ENCODE assay signal across 8 mouse cellular contexts in the genomic region with DNA sequence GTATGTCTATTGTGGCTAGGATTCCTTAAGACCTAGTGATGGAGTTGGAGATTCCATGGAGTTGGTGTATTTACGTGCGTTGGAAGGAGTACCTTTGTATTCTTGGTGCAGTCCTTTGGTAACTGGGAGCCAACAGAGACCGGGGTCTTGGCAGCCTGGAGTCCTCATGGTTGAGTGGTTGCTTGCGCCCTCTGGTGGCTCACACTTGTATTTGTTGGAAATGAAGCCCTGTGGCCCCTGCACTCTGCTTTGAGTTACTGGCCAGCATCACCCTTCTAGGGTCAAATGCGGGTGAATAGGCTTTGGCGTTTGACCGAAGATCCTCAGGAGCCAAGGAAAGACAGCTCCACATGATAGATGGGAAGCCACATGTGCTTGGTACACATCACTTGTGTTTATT.
DNase-seq lines count a peak whose midpoint lies in the region; ATAC-seq and TF ChIP-seq lines count a peak whose summit lies in the region.

No protein-coding gene starts in this region.

- no peak for ATAC-seq in erythroblast, adult 5-6 weeks (replicated peaks; ENCODE audit: low FRiP score, poor library complexity, severe bottlenecking)

- WGBS in lung, adult 2 months, result 19% methylated on average over 7 of the region's 7 CpGs

- TF ChIP-seq POLR2A in lung, adult 2 months (IDR thresholded peaks at IDR 0.05; ENCODE audit: borderline replicate concordance, extremely low read depth, low read depth, low read length), result no peak

- H3K4me1 ChIP-seq in lung, adult 2 months (ENCODE audit: control insufficient read depth, insufficient read depth, low read length), result no peaks in the 10 kb centered on the region

- peak; percentile 74 for TF ChIP-seq CTCF in lung, adult 2 months (IDR thresholded peaks at IDR 0.05; ENCODE audit: insufficient read depth, low read length)

- no peak overlapping the region for H3K4me3 ChIP-seq in lung, adult 2 months (replicated peaks; ENCODE audit: extremely low read depth, low read depth, low read length)

- peak; percentile 72 for DNase-seq in ES-CJ7 (ENCODE audit: low read depth, low spot score)
- peak; percentile 18 for DNase-seq in adrenal gland, adult 8-10 months
- peak; percentile 85 for DNase-seq in embryo, embryonic 10.5 days (ENCODE audit: low spot score)
- peak; percentile 21 for DNase-seq in heart, adult 8-10 months (ENCODE audit: low spot score)
- DNase-seq in kidney, postnatal 25 days, result peak; percentile 74 to 80
- DNase-seq in lung, adult 2 months, result peak; percentile 52
- peak; percentile 62 for DNase-seq in right cerebral cortex, adult 2 months (ENCODE audit: low spot score in 2 of 2)

Comparison
In these comparisons a context has a peak if more than half of its experiments do, and no peak if none do; other contexts are left out.
1. DNase-seq: peak in every context shown above with its lines; median percentile 85 in embryo, embryonic 10.5 days; 77 in kidney, postnatal 25 days; 72 in ES-CJ7; 62 in right cerebral cortex, adult 2 months; 52 in lung, adult 2 months; 21 in heart, adult 8-10 months; 18 in adrenal gland, adult 8-10 months.